Mouse (Mus musculus) forebrain, embryonic 11.5 days (tissue): ENCODE results near the gene Slc16a5. TPM values are rescaled to one million over a fixed set of nuclear protein-coding genes. Genes with fewer than 3 reads are reported as not detected.

Experiments used
- ATAC-seq: fragments of 200-750 bp; cut with Nextera tagmentation; replicated peaks from 2 replicates; pipeline ENCODE4 v1.8.0; 2017; ENCODE audit warnings: moderate TSS enrichment; ENCODE audit not compliant: low FRiP score
- DNase-seq: peaks from one replicate; pipeline ENCODE4 v3.0.0-alpha.2; 2017; ENCODE audit warnings: low spot score
- H3K27ac ChIP-seq: fragments of 300-500 bp; sonication (generic); 2 replicates; pipeline ENCODE4 v1.5.1; 2014; ENCODE audit warnings: low read depth, low read length
- H3K27me3 ChIP-seq: fragments of 300-500 bp; sonication (generic); 2 replicates; pipeline ENCODE4 v1.6.1; 2014; ENCODE audit warnings: mild to moderate bottlenecking, low read length, mixed read lengths; ENCODE audit not compliant: control insufficient read depth, insufficient read depth
- H3K36me3 ChIP-seq: fragments of 300-500 bp; sonication (generic); 2 replicates; pipeline ENCODE4 v1.6.1; 2014; ENCODE audit warnings: mild to moderate bottlenecking, low read length, moderate library complexity, mixed read lengths; ENCODE audit not compliant: control insufficient read depth, insufficient read depth
- H3K4me1 ChIP-seq: fragments of 300-500 bp; sonication (generic); replicated peaks from 2 replicates; pipeline ENCODE4 v1.6.1; 2014; ENCODE audit warnings: low read length, mixed read lengths; ENCODE audit not compliant: control insufficient read depth, insufficient read depth
- H3K4me2 ChIP-seq: fragments of 300-500 bp; sonication (generic); 2 replicates; pipeline ENCODE4 v1.6.1; 2014; ENCODE audit warnings: low read depth, mild to moderate bottlenecking, low read length, moderate library complexity, mixed read lengths; ENCODE audit not compliant: severe bottlenecking
- H3K4me3 ChIP-seq: fragments of 300-500 bp; sonication (generic); 2 replicates; pipeline ENCODE4 v1.5.1; 2014; ENCODE audit warnings: low read depth, low read length
- H3K9ac ChIP-seq: fragments of 300-500 bp; sonication (generic); 2 replicates; pipeline ENCODE4 v1.6.1; 2014; ENCODE audit warnings: low read length
- H3K9me3 ChIP-seq: fragments of 300-500 bp; sonication (generic); 2 replicates; pipeline ENCODE4 v1.6.1; 2016; ENCODE audit warnings: low read length, mixed read lengths; ENCODE audit not compliant: control insufficient read depth
- WGBS: fragments of 180-500 bp; shearing (Covaris S2); extraction: QIAGEN DNeasy Blood & Tissue Kit; methylation state at CpG from one replicate; pipeline ENCODE4 v1.1.7; 2014; 5-methylcytosine and 5-hydroxymethylcytosine counted together
- polyA plus RNA-seq: library from polyadenylated mRNA; unstranded; fragments of >200 nt; fragmentation: Nextera tagmentation; extraction: Ambion mirVana; gene quantifications from 2 replicates; pipeline ENCODE4 v1.2.1, GENCODE M21; 2014

The Slc16a5 gene
- polyA plus RNA-seq, 1 experiment from 2014 or later, result 0.16 TPM

DNA sequence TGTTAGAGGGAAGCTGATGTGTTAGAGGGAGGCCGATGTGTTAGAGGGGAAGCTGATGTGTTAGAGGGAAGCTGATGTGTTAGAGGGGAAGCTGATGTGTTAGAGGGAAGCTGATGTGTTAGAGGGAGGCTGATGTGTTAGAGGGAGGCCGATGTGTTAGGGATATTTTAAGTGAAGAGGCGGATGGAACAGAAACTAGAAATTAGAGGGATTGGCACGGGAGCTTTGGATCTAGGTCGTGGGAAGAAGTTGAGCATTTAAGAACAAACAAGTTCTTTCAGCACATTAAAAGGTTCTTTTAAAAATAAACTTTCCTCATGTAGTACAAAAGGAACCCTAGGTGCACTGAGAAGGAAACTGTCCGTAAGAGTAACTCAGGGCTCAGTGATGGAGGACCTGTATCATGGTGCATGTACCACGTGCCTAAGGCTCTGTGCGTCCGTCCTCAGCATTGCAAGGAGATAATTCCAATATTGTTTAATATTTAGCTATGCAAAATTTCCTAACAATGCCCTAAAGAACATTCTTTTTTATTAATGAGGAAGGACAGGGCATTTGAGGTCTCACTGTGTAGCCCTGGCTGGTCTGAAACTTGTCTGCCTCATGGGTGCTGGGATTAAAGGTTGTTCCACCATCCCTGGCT lies 16.1 kb downstream of the Slc16a5 start:
- H3K27me3 ChIP-seq, result no peaks in the 10 kb centered on the region
- H3K4me2 ChIP-seq, result no peak overlapping the region
- H3K36me3 ChIP-seq, result no peaks in the 10 kb centered on the region
- no peak overlapping the region for H3K27ac ChIP-seq
- no peak overlapping the region for H3K4me3 ChIP-seq
- no peak overlapping the region for H3K9ac ChIP-seq
- DNase-seq, result no peak
- H3K4me1 ChIP-seq, result peaks cover 6% of the 10 kb centered on the region; the same call in 1 of the 2 replicates
- WGBS, result 88% methylated on average over 9 of the region's 9 CpGs
- no peak for ATAC-seq
- no peaks in the 10 kb centered on the region for H3K9me3 ChIP-seq

DNA sequence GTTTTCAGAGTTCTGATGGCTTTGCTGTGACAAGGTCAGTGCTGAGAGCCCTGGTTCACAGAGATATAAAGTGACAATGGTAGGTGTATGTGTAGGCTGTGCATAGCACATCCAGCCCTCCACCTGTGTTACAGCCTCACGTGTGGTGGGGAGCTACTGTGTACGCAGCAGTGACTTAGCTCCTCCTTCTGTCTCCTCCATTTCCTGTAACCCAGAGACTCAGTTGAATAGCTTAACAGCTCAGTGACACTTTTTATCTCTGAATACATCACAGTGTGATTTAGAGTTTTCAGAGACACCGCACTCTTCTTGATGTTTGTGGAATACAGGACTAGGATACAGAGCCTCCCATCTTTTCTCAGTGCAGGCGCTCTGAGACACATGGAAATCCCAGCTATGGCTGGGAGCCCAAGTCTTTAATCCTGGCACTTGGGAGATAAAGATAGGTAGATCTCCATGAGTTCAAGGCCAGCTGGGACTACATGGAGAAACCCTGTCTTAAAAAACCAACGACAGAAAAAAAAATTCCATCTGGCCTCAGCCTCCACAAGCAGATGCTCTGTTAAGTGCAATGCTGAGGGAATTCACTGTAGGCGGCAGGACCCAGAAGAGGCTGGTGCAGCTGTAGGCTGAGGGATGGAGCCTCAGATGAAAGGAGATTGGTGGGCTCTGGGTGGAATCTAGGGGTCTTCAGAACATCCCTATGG lies 19.4 kb downstream of the Slc16a5 start:
- H3K9ac ChIP-seq, result no peak overlapping the region
- no peaks in the 10 kb centered on the region; the same call in 1 of the 2 replicates for H3K4me1 ChIP-seq
- H3K27ac ChIP-seq, result no peak overlapping the region
- ATAC-seq (no peak), DNase-seq (no peak)
- H3K36me3 ChIP-seq, result no peaks in the 10 kb centered on the region
- no peak overlapping the region for H3K4me3 ChIP-seq
- no peak overlapping the region for H3K4me2 ChIP-seq
- no peaks in the 10 kb centered on the region for H3K9me3 ChIP-seq
- 81% methylated on average over 6 of the region's 6 CpGs for WGBS
- H3K27me3 ChIP-seq, result no peaks in the 10 kb centered on the region

DNA sequence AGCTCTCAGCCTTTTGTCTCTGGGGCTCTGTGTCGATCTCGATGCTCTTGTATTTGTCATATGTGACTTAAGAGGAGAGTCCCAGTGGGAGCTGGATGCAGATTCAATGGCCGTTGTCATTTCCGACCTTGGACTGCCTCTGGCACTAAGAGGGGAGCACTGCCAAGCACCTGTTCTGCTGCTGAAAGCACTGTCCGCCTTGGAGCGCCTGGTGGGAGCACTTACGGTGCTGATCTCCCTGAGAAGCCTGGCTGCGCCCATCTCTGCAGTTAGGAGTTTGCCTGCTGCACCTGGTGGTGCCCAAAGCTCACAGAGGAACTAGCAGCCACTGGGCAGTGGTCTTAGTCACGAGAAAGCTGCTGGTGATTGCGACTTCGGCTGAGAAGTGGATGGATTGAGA lies 21.0 kb downstream of the Slc16a5 start:
- H3K4me1 ChIP-seq, result no peaks in the 10 kb centered on the region; the same call in 1 of the 2 replicates
- ATAC-seq (no peak), DNase-seq (no peak)
- H3K4me2 ChIP-seq, result no peak overlapping the region
- H3K4me3 ChIP-seq, result no peak overlapping the region
- no peaks in the 10 kb centered on the region for H3K27me3 ChIP-seq
- WGBS, result 81% methylated on average over 11 of the region's 11 CpGs
- H3K36me3 ChIP-seq, result no peaks in the 10 kb centered on the region
- H3K9me3 ChIP-seq, result no peaks in the 10 kb centered on the region
- no peak overlapping the region for H3K9ac ChIP-seq
- no peak overlapping the region for H3K27ac ChIP-seq

DNA sequence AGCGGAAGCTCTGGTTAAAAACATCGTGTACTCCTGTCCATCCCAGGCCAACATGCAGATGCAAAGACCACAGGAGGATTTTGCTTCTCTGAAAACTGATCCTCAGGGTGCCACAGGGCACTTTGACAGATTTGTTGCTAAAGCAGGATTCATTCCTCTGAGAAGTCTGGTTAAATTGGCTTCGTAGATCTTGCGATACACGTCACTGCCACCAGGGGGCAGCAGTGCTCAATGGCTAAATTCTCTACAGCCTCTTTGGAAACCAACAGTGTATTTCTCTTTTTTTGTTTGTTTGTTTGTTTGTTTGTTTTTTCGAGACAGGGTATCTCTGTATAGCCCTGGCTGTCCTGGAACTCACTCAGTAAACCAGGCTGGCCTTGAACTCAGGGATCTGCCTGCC lies 21.5 kb downstream of the Slc16a5 start:
- H3K27me3 ChIP-seq, result no peaks in the 10 kb centered on the region
- H3K4me1 ChIP-seq, result no peaks in the 10 kb centered on the region; the same call in 1 of the 2 replicates
- WGBS, result 18% methylated on average over 6 of the region's 6 CpGs
- DNase-seq (peak; percentile 88), ATAC-seq (no peak)
- H3K27ac ChIP-seq, result no peak overlapping the region
- H3K9me3 ChIP-seq, result no peaks in the 10 kb centered on the region
- no peak overlapping the region for H3K4me2 ChIP-seq
- H3K4me3 ChIP-seq, result no peak overlapping the region
- no peaks in the 10 kb centered on the region for H3K36me3 ChIP-seq
- H3K9ac ChIP-seq, result no peak overlapping the region

DNA sequence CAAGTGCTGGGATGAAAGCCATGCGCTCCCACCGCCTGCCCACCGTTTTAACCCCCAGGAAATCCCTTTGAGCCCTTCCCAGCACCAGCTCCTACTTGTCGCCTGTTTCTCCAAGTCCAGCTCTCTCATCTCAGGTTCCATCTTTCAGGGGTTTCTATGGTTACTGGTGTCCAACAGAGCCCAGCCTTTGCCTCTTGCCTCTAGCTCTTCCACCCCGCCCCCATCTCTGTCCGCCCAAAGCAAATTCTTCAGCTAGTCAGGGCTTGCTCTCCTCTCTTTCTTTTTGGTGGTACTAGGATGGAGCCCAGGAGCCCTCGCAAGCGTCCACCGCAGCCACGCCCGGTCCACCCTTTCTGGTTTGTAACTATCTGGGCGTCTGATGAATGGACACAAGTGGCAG lies 22.9 kb downstream of the Slc16a5 start:
- WGBS, result 29% methylated on average over 12 of the region's 12 CpGs
- Histone ChIP-seq H3K27me3 (no peaks in the 10 kb centered on the region), H3K4me3 (no peak overlapping the region), H3K4me2 (no peak overlapping the region), H3K36me3 (no peaks in the 10 kb centered on the region), H3K9ac (no peak overlapping the region), H3K9me3 (no peaks in the 10 kb centered on the region), H3K4me1 (no peaks in the 10 kb centered on the region; the same call in 1 of the 2 replicates), H3K27ac (peak overlapping the region; percentile 7; the same call in 1 of the 2 replicates)
- DNase-seq (peak; percentile 76), ATAC-seq (0 out of 2 replicates have a peak, but pooled peaks have one; percentile 27)

DNA sequence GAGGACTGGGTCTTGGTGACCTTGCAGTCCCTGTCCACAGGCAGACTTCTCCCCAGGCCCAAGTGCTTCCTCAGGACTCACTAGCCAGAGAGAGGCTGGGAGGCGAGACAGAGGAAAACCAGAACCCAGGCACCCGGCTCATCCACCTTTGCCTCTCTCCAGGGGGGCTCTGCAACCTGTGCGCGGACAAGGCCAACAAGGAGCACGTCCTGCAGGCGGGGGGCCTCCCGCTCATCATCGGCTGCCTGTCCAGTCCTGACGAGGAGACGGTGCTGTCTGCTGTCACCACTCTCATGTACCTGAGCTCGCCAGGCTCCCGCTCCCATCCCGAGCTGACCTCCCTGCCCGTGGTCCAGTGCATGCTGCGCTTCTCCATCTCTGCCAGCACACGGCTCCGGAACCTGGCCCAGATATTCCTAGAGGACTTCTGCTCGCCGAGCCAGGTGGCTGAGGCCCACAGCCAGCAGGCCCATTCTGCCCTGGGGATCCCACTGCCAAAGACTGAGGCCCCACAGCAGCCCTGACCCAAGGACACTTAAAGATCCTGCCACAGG lies 26.4 kb downstream of the Slc16a5 start:
- H3K36me3 ChIP-seq, result no peaks in the 10 kb centered on the region
- H3K9ac ChIP-seq, result no peak overlapping the region
- WGBS, result 85% methylated on average over 19 of the region's 19 CpGs

DNA sequence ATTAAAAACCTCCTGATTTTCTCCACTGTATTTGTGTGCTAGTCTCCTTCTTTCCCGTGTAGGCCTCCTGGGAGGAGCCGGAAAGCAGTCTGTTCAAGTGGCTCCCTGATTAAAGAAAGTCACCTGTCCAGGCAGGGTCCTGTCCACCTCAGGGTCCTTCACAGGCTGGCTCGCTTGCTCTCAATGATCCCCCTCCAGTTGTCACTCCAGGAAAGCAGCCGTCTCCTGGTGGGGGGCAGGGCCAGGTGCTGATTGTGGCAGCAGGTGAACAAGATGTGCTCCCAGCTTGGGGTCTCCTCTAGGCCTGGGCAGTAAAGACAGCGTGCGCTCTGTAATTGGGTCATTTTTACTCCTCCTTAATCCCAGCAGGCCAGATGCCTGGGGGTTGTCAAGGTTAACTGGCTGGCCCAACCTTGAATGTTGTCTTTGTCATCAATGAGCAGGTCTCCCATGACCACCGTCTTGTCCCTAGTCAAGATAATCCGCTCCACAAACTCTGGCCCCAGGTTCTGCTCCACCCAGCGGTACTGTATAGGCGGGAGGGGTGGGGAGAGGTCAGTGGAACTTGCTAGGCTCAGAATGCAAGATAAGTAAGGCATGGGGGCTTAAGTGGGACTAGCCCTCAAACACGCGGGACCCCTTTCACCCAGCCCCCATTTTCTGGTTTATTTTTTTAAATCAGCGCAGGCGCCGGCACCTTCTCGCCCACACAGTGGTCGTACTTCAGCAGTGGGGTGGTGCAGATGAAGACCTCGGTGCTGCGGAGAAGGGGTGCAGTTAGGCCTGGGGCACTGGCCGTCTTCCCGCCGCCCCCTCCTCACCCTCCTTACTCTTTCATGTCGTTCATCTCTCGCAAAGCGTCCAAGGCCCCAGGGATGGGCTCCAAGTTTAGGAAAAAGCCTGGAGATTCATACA lies 28.4 kb downstream of the Slc16a5 start:
- WGBS, result 25% methylated on average over 25 of the region's 25 CpGs
- Histone ChIP-seq H3K9me3 (no peaks in the 10 kb centered on the region), H3K9ac (peak overlapping the region; percentile 83), H3K4me1 (peaks cover 3% of the 10 kb centered on the region; the same call in 1 of the 2 replicates), H3K36me3 (no peaks in the 10 kb centered on the region), H3K4me3 (peak overlapping the region; percentile 68), H3K27me3 (no peaks in the 10 kb centered on the region), H3K27ac (peak overlapping the region; percentile 57; the same call in 1 of the 2 replicates), H3K4me2 (peak overlapping the region; percentile 87)
- DNase-seq (no peak), ATAC-seq (peak; percentile 68)

More for the DNA sequence above, 26.4 kb downstream of the Slc16a5 start:
- Histone ChIP-seq H3K9me3 (no peaks in the 10 kb centered on the region), H3K27ac (no peak overlapping the region), H3K4me1 (peaks cover 3% of the 10 kb centered on the region; the same call in 1 of the 2 replicates), H3K4me2 (no peak overlapping the region), H3K4me3 (no peak overlapping the region), H3K27me3 (no peaks in the 10 kb centered on the region)
- ATAC-seq (no peak), DNase-seq (no peak)
